18 mouse cellular contexts compared by ENCODE assay signal in the genomic region with DNA sequence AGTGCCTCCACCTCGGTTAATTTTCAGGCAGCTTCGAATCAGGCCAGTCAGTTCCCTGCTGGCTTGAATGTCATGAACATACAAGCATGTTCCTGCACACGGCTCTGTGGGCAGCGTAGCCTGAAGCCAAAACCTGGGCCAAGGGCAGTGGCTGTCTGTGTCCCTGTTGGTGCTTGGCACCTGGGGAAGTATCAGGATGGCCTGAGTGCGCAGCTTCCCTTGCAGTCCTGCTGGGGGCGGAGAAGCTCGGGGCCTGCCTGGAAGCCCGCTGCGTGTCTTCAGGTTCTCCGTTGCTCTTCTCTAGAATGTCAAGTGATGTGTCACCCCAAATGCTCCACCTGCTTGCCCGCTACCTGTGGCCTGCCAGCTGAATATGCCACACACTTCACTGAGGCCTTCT. TPM values are rescaled to one million over a fixed set of nuclear protein-coding genes. Genes with fewer than 3 reads are reported as not detected.
DNase-seq lines count a peak whose midpoint lies in the region; ATAC-seq lines count a peak whose summit lies in the region.
"Had no signal": no experiment of that assay in that cellular context is flagged by ENCODE, and none has a peak within 500 bp of the region (broad histone marks: within the 10 kb centered on the region; RNA-seq: fewer than 3 reads in every experiment).

No protein-coding gene starts in this region.

- DNase-seq in cerebellum, adult 18-20 months: peak; percentile 28 to 30
- peak; percentile 17 for DNase-seq in cerebellum, adult 9-10 months
- peak; percentile 45 to 50 for DNase-seq in cerebellum, postnatal 14 days
- no peak for DNase-seq in thymus, postnatal 4 days
- DNase-seq: adrenal gland, adult 2 months; adrenal gland, postnatal 14 days; gastrocnemius, postnatal 25 days; heart, adult 18-20 months; heart, postnatal 14 days; heart, postnatal 4 days; kidney, adult 18-20 months had no signal

- ATAC-seq in cerebellum, adult (ENCODE audit: insufficient number of reproducible peaks, low FRiP score, low TSS enrichment): no peak
- no peak for ATAC-seq in erythroblast, adult 5-6 weeks (replicated peaks; ENCODE audit: low FRiP score, poor library complexity, severe bottlenecking)
- ATAC-seq: CD4-positive, CD25-positive, alpha-beta regulatory T cell, adult 4 months; forebrain, embryonic 15.5 days; hindbrain, postnatal 0 days; inflammation-experienced regulatory T-cells, adult 6 months; intestine, embryonic 16.5 days had no signal

RNA-seq across cellular contexts. Expression of gene Prkab1, which starts 39.2 kb away (rescaled TPM):
- total RNA-seq in erythroblast, adult 5-6 weeks (2015; ENCODE audit: low replicate concordance): 71.5 and 102 TPM in 2 replicates
- 50.3 and 72.4 TPM in 2 replicates for total RNA-seq in erythroblast, adult 5-6 weeks (2017; ENCODE audit: low replicate concordance)
